Mouse (Mus musculus) brown adipose tissue, adult 24 weeks (tissue): ENCODE measurements around the gene Srd5a3. TPM values are rescaled to one million over a fixed set of nuclear protein-coding genes. Genes with fewer than 3 reads are reported as not detected.

Experiments used
- H3K27ac ChIP-seq: fragments of 200-500 bp; replicated peaks from 2 replicates; pipeline ENCODE4 v1.5.1; 2012; ENCODE audit warnings: low read depth, mild to moderate bottlenecking, low read length
- H3K4me1 ChIP-seq: fragments of 200-500 bp; 2 replicates; pipeline ENCODE4 v1.6.1; 2012; ENCODE audit warnings: low read length, mixed read lengths; ENCODE audit not compliant: control insufficient read depth, insufficient read depth, insufficient read length
- H3K4me3 ChIP-seq: fragments of 200-500 bp; 2 replicates; pipeline ENCODE4 v1.5.1; 2012; ENCODE audit warnings: low read depth, mild to moderate bottlenecking, low read length, moderate library complexity; ENCODE audit not compliant: insufficient read depth
- polyA plus RNA-seq: library from polyadenylated mRNA; stranded (reverse); fragments of >200 nt; gene quantifications from 2 replicates; pipeline ENCODE4 v1.2.4, GENCODE M21; 2012; ENCODE audit not compliant: missing spikeins, insufficient read depth, insufficient read length

The Srd5a3 gene
- polyA plus RNA-seq, 1 experiment, result 11.9 TPM

GRCm38 (mm10) chr5:76170522-76170921 is 30.5 kb downstream of the Srd5a3 start:
- no peak overlapping the region for H3K4me3 ChIP-seq
- no peaks in the 10 kb centered on the region for H3K4me1 ChIP-seq
- no peak overlapping the region for H3K27ac ChIP-seq

GRCm38 (mm10) chr5:76171039-76171438 is 31.0 kb downstream of the Srd5a3 start:
- H3K27ac ChIP-seq, result no peak overlapping the region

GRCm38 (mm10) chr5:76175051-76175450 is 35.0 kb downstream of the Srd5a3 start:
- Histone ChIP-seq H3K4me3 (no peak overlapping the region), H3K27ac (no peak overlapping the region), H3K4me1 (no peaks in the 10 kb centered on the region)

More at GRCm38 (mm10) chr5:76171039-76171438, 31.0 kb downstream of the Srd5a3 start:
- H3K4me3 ChIP-seq, result no peak overlapping the region
- H3K4me1 ChIP-seq, result no peaks in the 10 kb centered on the region

- no peak overlapping the region for H3K27ac ChIP-seq
- H3K4me1 ChIP-seq, result no peaks in the 10 kb centered on the region
- no peak overlapping the region for H3K4me3 ChIP-seq
Measured at GRCm38 (mm10) chr5:76176411-76176810, 36.3 kb downstream of the Srd5a3 start.

GRCm38 (mm10) chr5:76176841-76177240 is 36.8 kb downstream of the Srd5a3 start:
- no peaks in the 10 kb centered on the region for H3K4me1 ChIP-seq
- no peak overlapping the region for H3K4me3 ChIP-seq
- no peak overlapping the region for H3K27ac ChIP-seq

- H3K4me3 ChIP-seq, result no peak overlapping the region
- H3K27ac ChIP-seq, result no peak overlapping the region
- H3K4me1 ChIP-seq, result no peaks in the 10 kb centered on the region
Measured at GRCm38 (mm10) chr5:76177664-76178063, 37.6 kb downstream of the Srd5a3 start.

GRCm38 (mm10) chr5:76179171-76179570 is 39.1 kb downstream of the Srd5a3 start:
- Histone ChIP-seq H3K4me1 (no peaks in the 10 kb centered on the region), H3K4me3 (no peak overlapping the region), H3K27ac (no peak overlapping the region)

- no peak overlapping the region for H3K4me3 ChIP-seq
- no peak overlapping the region for H3K27ac ChIP-seq
- H3K4me1 ChIP-seq, result no peaks in the 10 kb centered on the region
Measured at GRCm38 (mm10) chr5:76179791-76180190, 39.7 kb downstream of the Srd5a3 start.

- no peak overlapping the region for H3K27ac ChIP-seq
- H3K4me1 ChIP-seq, result no peaks in the 10 kb centered on the region
- no peak overlapping the region for H3K4me3 ChIP-seq
Measured at GRCm38 (mm10) chr5:76182326-76182725, 42.3 kb downstream of the Srd5a3 start.

GRCm38 (mm10) chr5:76183043-76183749 is 43.1 kb downstream of the Srd5a3 start:
- peak overlapping the region; percentile 20; the same call in 1 of the 2 replicates for H3K27ac ChIP-seq
- H3K4me1 ChIP-seq, result no peaks in the 10 kb centered on the region
- H3K4me3 ChIP-seq, result peak overlapping the region; percentile 86

- H3K4me1 ChIP-seq, result no peaks in the 10 kb centered on the region
- H3K27ac ChIP-seq, result peak within 1 kb of the TSS; percentile 21
- H3K4me3 ChIP-seq, result peak within 1 kb of the TSS; percentile 86
Measured at GRCm38 (mm10) chr5:76183750-76184261, 43.7 kb downstream of the Srd5a3 start, which contains the start of gene Tmem165. Tmem165 (plus strand) TSS chr5:76183880.

GRCm38 (mm10) chr5:76184286-76185080 is 44.4 kb downstream of the Srd5a3 start:
- Histone ChIP-seq H3K27ac (peak overlapping the region; percentile 21; the same call in 1 of the 2 replicates), H3K4me3 (peak overlapping the region; percentile 86), H3K4me1 (no peaks in the 10 kb centered on the region)

- peaks cover 3% of the 10 kb centered on the region; the same call in 1 of the 2 replicates for H3K4me1 ChIP-seq
- no peak overlapping the region for H3K27ac ChIP-seq
- no peak overlapping the region for H3K4me3 ChIP-seq
Measured at GRCm38 (mm10) chr5:76187885-76188284, 47.8 kb downstream of the Srd5a3 start.

GRCm38 (mm10) chr5:76190609-76191008 is 50.5 kb downstream of the Srd5a3 start:
- Histone ChIP-seq H3K27ac (no peak overlapping the region), H3K4me1 (peaks cover 5% of the 10 kb centered on the region; the same call in 1 of the 2 replicates), H3K4me3 (no peak overlapping the region)

GRCm38 (mm10) chr5:76193075-76193474 is 53.0 kb downstream of the Srd5a3 start:
- Histone ChIP-seq H3K4me3 (no peak overlapping the region), H3K4me1 (peaks cover 5% of the 10 kb centered on the region; the same call in 1 of the 2 replicates), H3K27ac (no peak overlapping the region)
